Mouse (Mus musculus) left cerebral cortex, postnatal 36 days (tissue): ENCODE measurements around the gene Shld2. TPM values are rescaled to one million over a fixed set of nuclear protein-coding genes. Genes with fewer than 3 reads are reported as not detected.

Source experiments
- DNase-seq, 2 experiments: peaks; one replicate each; pipeline ENCODE4 v3.0.0; 2021 to 2022; ENCODE audit warnings: low spot score in 2 of 2, mixed read lengths in 1 of 2
- intact Hi-C: fragments of 180-260 bp; cut with DNase I; formaldehyde crosslinking; loops from one replicate; pipeline ENCODE4 v1.15.1; 2025
- total RNA-seq, 2 experiments: library from RNA; stranded (reverse); gene quantifications; 2 replicates each; pipeline ENCODE4 v1.2.3; 2021

Gene Shld2
- total RNA-seq, 2 experiments from 2014 or later: 12.5 to 14.0 TPM

DNA sequence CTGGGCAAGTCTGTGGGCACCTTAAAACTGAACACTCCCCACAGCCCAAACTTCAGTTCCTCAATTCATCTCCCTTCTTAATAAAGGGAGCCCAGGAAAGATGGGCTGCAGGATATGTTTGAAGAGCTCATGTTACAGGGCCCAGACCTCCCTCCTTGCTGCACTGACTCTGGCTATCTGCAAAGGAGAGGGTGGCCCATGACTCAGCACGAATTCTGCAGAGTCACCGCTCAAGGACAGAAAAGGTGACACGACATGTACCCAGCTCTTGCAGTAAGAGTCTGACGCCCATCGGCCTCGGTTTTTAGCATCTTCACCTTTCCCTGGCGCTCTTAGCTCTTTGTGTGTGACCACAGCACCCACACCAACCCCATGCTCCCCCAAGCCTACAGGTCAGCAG is 119.9 kb downstream of the Shld2 start:
- DNase-seq: no peak
- intact Hi-C loops: no loop called here

GRCm38 (mm10) chr14:34188629-34189028 is 121.7 kb downstream of the Shld2 start:
- intact Hi-C loops: no loop called here
- DNase-seq: no peak

Other genes starting within 250 kb of the Shld2 start
- under 1 TPM; 0.49 to 0.91 TPM for gene Anxa8, start 224.5 kb downstream of the Shld2 start, total RNA-seq
- not detected for gene A630023A22Rik, start 207.7 kb downstream of the Shld2 start, total RNA-seq
- not detected for gene Npy4r, start 158.0 kb downstream of the Shld2 start, total RNA-seq
- gene Gprin2, start 108.8 kb downstream of the Shld2 start, total RNA-seq: 1 to 10 TPM; 1.6 to 2.7 TPM
- under 1 TPM; 0.27 to 0.42 TPM for gene Syt15, start 90.9 kb downstream of the Shld2 start, total RNA-seq
- gene Glud1, start 234 bp upstream of the Shld2 start, total RNA-seq: 100 to 1,000 TPM; 245 to 282 TPM
- not detected for gene Fam25c, start 44.9 kb upstream of the Shld2 start, total RNA-seq
- gene Sncg, start 64.3 kb upstream of the Shld2 start, total RNA-seq: 1 to 10 TPM; 3.2 to 4.9 TPM
- gene Mmrn2, start 65.0 kb upstream of the Shld2 start, total RNA-seq: 1 to 10 TPM; 3.6 to 3.8 TPM
- 10 to 100 TPM; 34.3 to 38.3 TPM for gene Bmpr1a, start 192.8 kb upstream of the Shld2 start, total RNA-seq
- not detected for gene 9230112D13Rik, start 212.3 kb upstream of the Shld2 start, total RNA-seq